Mouse (Mus musculus): Measurements from ENCODE around the gene Dixdc1. TPM values are rescaled to one million over a fixed set of nuclear protein-coding genes. Genes with fewer than 3 reads are reported as not detected.
"Not testable (repeated sequence)": the region's sequence is repeated elsewhere in the genome, so short reads cannot be mapped to it uniquely, and the experiment has no call there.

Gene Dixdc1
- polyA plus RNA-seq, 1 experiment from 2014 or later: 8.1 TPM

- Histone ChIP-seq H3K27me3 (ENCODE audit: control insufficient read depth, insufficient read depth, low read depth, low read length) (no peaks in the 10 kb centered on the region), H3K27ac (ENCODE audit: low read length) (no peak overlapping the region), H3K4me3 (ENCODE audit: low read length) (no peak overlapping the region), H3K36me3 (ENCODE audit: control insufficient read depth, insufficient read depth, low read length) (peaks cover 57% of the 10 kb centered on the region), H3K4me2 (ENCODE audit: low read depth, low read length) (no peak overlapping the region), H3K9me3 (ENCODE audit: control insufficient read depth, low read length) (no peaks in the 10 kb centered on the region), H3K9ac (ENCODE audit: low read length) (no peak overlapping the region), H3K4me1 (replicated peaks; ENCODE audit: control insufficient read depth, insufficient read depth, low read length) (no peaks in the 10 kb centered on the region)
- ATAC-seq (ENCODE audit: low read depth): no peak
- WGBS: 94% methylated on average over 10 of the region's 10 CpGs
Measured at GRCm38 (mm10) chr9:50650503-50650902, 88.8 kb downstream of the Dixdc1 start.

GRCm38 (mm10) chr9:50646826-50647370 is 92.4 kb downstream of the Dixdc1 start:
- Histone ChIP-seq H3K27ac (ENCODE audit: low read length) (no peak overlapping the region), H3K4me1 (replicated peaks; ENCODE audit: control insufficient read depth, insufficient read depth, low read length) (no peaks in the 10 kb centered on the region), H3K36me3 (ENCODE audit: control insufficient read depth, insufficient read depth, low read length) (peaks cover 72% of the 10 kb centered on the region), H3K9me3 (ENCODE audit: control insufficient read depth, low read length) (no peaks in the 10 kb centered on the region), H3K27me3 (ENCODE audit: control insufficient read depth, insufficient read depth, low read depth, low read length) (no peaks in the 10 kb centered on the region), H3K4me3 (ENCODE audit: low read length) (no peak overlapping the region), H3K4me2 (ENCODE audit: low read depth, low read length) (no peak overlapping the region), H3K9ac (ENCODE audit: low read length) (no peak overlapping the region)
- 85% methylated on average over 10 of the region's 10 CpGs for WGBS
- ATAC-seq (ENCODE audit: low read depth): no peak

- Histone ChIP-seq H3K9me3 (ENCODE audit: control insufficient read depth, low read length) (no peaks in the 10 kb centered on the region), H3K4me2 (ENCODE audit: low read depth, low read length) (no peak overlapping the region), H3K4me1 (replicated peaks; ENCODE audit: control insufficient read depth, insufficient read depth, low read length) (no peaks in the 10 kb centered on the region), H3K27ac (ENCODE audit: low read length) (no peak overlapping the region), H3K27me3 (ENCODE audit: control insufficient read depth, insufficient read depth, low read depth, low read length) (no peaks in the 10 kb centered on the region), H3K36me3 (ENCODE audit: control insufficient read depth, insufficient read depth, low read length) (peaks cover 19% of the 10 kb centered on the region), H3K4me3 (ENCODE audit: low read length) (no peak overlapping the region), H3K9ac (ENCODE audit: low read length) (no peak overlapping the region)
- ATAC-seq (ENCODE audit: low read depth): no peak
- 91% methylated on average over 11 of the region's 11 CpGs for WGBS
Measured at GRCm38 (mm10) chr9:50634270-50634669, 105.0 kb downstream of the Dixdc1 start.

- WGBS: 58% methylated on average over 2 of the region's 2 CpGs
- no peak for ATAC-seq (ENCODE audit: low read depth)
- no peak overlapping the region for H3K4me2 ChIP-seq (ENCODE audit: low read depth, low read length)
- H3K9ac ChIP-seq (ENCODE audit: low read length): no peak overlapping the region
- no peaks in the 10 kb centered on the region for H3K9me3 ChIP-seq (ENCODE audit: control insufficient read depth, low read length)
- H3K4me3 ChIP-seq (ENCODE audit: low read length): no peak overlapping the region
- no peaks in the 10 kb centered on the region for H3K27me3 ChIP-seq (ENCODE audit: control insufficient read depth, insufficient read depth, low read depth, low read length)
- H3K27ac ChIP-seq (ENCODE audit: low read length): no peak overlapping the region
- H3K36me3 ChIP-seq (ENCODE audit: control insufficient read depth, insufficient read depth, low read length): peaks cover 17% of the 10 kb centered on the region
- H3K4me1 ChIP-seq (replicated peaks; ENCODE audit: control insufficient read depth, insufficient read depth, low read length): no peaks in the 10 kb centered on the region
Measured at GRCm38 (mm10) chr9:50633059-50633458, 106.3 kb downstream of the Dixdc1 start.

- H3K4me3 ChIP-seq (ENCODE audit: low read length): no peak overlapping the region
- no peak overlapping the region for H3K4me2 ChIP-seq (ENCODE audit: low read depth, low read length)
- no peak overlapping the region for H3K9ac ChIP-seq (ENCODE audit: low read length)
- H3K4me1 ChIP-seq (replicated peaks; ENCODE audit: control insufficient read depth, insufficient read depth, low read length): no peaks in the 10 kb centered on the region
- peaks cover 17% of the 10 kb centered on the region for H3K36me3 ChIP-seq (ENCODE audit: control insufficient read depth, insufficient read depth, low read length)
- no peak overlapping the region for H3K27ac ChIP-seq (ENCODE audit: low read length)
- no peak for ATAC-seq (ENCODE audit: low read depth)
- WGBS: 85% methylated on average over 6 of the region's 6 CpGs
- no peaks in the 10 kb centered on the region for H3K27me3 ChIP-seq (ENCODE audit: control insufficient read depth, insufficient read depth, low read depth, low read length)
- no peaks in the 10 kb centered on the region for H3K9me3 ChIP-seq (ENCODE audit: control insufficient read depth, low read length)
Measured at GRCm38 (mm10) chr9:50632016-50632688, 107.2 kb downstream of the Dixdc1 start.

- not testable (repeated sequence) for H3K9ac ChIP-seq (ENCODE audit: low read length); H3K9me3 ChIP-seq (ENCODE audit: control insufficient read depth, low read length); H3K4me3 ChIP-seq (ENCODE audit: low read length); H3K4me1 ChIP-seq (replicated peaks; ENCODE audit: control insufficient read depth, insufficient read depth, low read length); H3K27me3 ChIP-seq (ENCODE audit: control insufficient read depth, insufficient read depth, low read depth, low read length); ATAC-seq (ENCODE audit: low read depth); H3K27ac ChIP-seq (ENCODE audit: low read length); H3K4me2 ChIP-seq (ENCODE audit: low read depth, low read length)
- 88% methylated on average over 6 of the region's 8 CpGs for WGBS
- H3K36me3 ChIP-seq (ENCODE audit: control insufficient read depth, insufficient read depth, low read length): peaks cover 14% of the 10 kb centered on the region
Measured at GRCm38 (mm10) chr9:50630903-50631302, 108.4 kb downstream of the Dixdc1 start.

- WGBS: 56% methylated on average over 9 of the region's 9 CpGs
- Histone ChIP-seq H3K27me3 (ENCODE audit: control insufficient read depth, insufficient read depth, low read depth, low read length) (no peaks in the 10 kb centered on the region), H3K4me1 (replicated peaks; ENCODE audit: control insufficient read depth, insufficient read depth, low read length) (peaks cover 7% of the 10 kb centered on the region), H3K9me3 (ENCODE audit: control insufficient read depth, low read length) (no peaks in the 10 kb centered on the region), H3K4me2 (ENCODE audit: low read depth, low read length) (peak overlapping the region; percentile 62), H3K4me3 (ENCODE audit: low read length) (peak overlapping the region; percentile 99), H3K27ac (ENCODE audit: low read length) (no peak overlapping the region), H3K36me3 (ENCODE audit: control insufficient read depth, insufficient read depth, low read length) (peaks cover 15% of the 10 kb centered on the region), H3K9ac (ENCODE audit: low read length) (no peak overlapping the region)
- no peak for ATAC-seq (ENCODE audit: low read depth)
Measured at GRCm38 (mm10) chr9:50617794-50618330, 121.5 kb downstream of the Dixdc1 start.

GRCm38 (mm10) chr9:50616766-50617603 is 122.3 kb downstream of the Dixdc1 start, which contains the start of the genes Pih1d2 and Nkapd1:
Pih1d2 (plus strand) TSS chr9:50617321.
Nkapd1 (minus strand) TSS chr9:50617464.
- H3K4me2 ChIP-seq (ENCODE audit: low read depth, low read length): peak within 1 kb of the TSS; percentile 62
- peak within 1 kb of the TSS; percentile 99 for H3K4me3 ChIP-seq (ENCODE audit: low read length)
- no peaks in the 10 kb centered on the region for H3K9me3 ChIP-seq (ENCODE audit: control insufficient read depth, low read length)
- WGBS: under 1% methylated on average over 78 of the region's 81 CpGs
- peak; percentile 96 for ATAC-seq (ENCODE audit: low read depth)
- no peaks in the 10 kb centered on the region for H3K27me3 ChIP-seq (ENCODE audit: control insufficient read depth, insufficient read depth, low read depth, low read length)
- H3K9ac ChIP-seq (ENCODE audit: low read length): peak within 1 kb of the TSS; percentile 98
- peaks cover 7% of the 10 kb centered on the region for H3K4me1 ChIP-seq (replicated peaks; ENCODE audit: control insufficient read depth, insufficient read depth, low read length)
- peak within 1 kb of the TSS; percentile 98 for H3K27ac ChIP-seq (ENCODE audit: low read length)
- peaks cover 15% of the 10 kb centered on the region for H3K36me3 ChIP-seq (ENCODE audit: control insufficient read depth, insufficient read depth, low read length)

- ATAC-seq (ENCODE audit: low read depth): no peak
- Histone ChIP-seq H3K27ac (ENCODE audit: low read length) (peak overlapping the region; percentile 98; the same call in 1 of the 2 replicates), H3K4me3 (ENCODE audit: low read length) (peak overlapping the region; percentile 99), H3K36me3 (ENCODE audit: control insufficient read depth, insufficient read depth, low read length) (peaks cover 15% of the 10 kb centered on the region), H3K4me1 (replicated peaks; ENCODE audit: control insufficient read depth, insufficient read depth, low read length) (peaks cover 7% of the 10 kb centered on the region), H3K27me3 (ENCODE audit: control insufficient read depth, insufficient read depth, low read depth, low read length) (no peaks in the 10 kb centered on the region), H3K9me3 (ENCODE audit: control insufficient read depth, low read length) (no peaks in the 10 kb centered on the region), H3K9ac (ENCODE audit: low read length) (peak overlapping the region; percentile 98), H3K4me2 (ENCODE audit: low read depth, low read length) (peak overlapping the region; percentile 62)
- WGBS: 30% methylated on average over 11 of the region's 11 CpGs
Measured at GRCm38 (mm10) chr9:50616161-50616560, 123.2 kb downstream of the Dixdc1 start.
